Mouse (Mus musculus): ENCODE results near the gene Akap3. TPM values are rescaled to one million over a fixed set of nuclear protein-coding genes. Genes with fewer than 3 reads are reported as not detected.

Akap3 gene
- polyA plus RNA-seq (2016; fragmentation: Nextera tagmentation; extraction: Ambion mirVana) = 0.05 and 0.10 TPM in 2 replicates

- H3K27ac ChIP-seq = no peak within 1 kb of the TSS
- no peaks in the 10 kb centered on the region for H3K9me3 ChIP-seq
- H3K4me3 ChIP-seq = no peak within 1 kb of the TSS
- no peaks in the 10 kb centered on the region for H3K36me3 ChIP-seq (replicated peaks)
- H3K27me3 ChIP-seq (ENCODE audit: poor library complexity, severe bottlenecking) = no peaks in the 10 kb centered on the region; the same call in 1 of the 2 replicates
- DNase-seq (ENCODE audit: extremely low spot score, low spot score) = no peak
- H3K4me1 ChIP-seq = peaks cover 12% of the 10 kb centered on the region
Measured at GRCm38 (mm10) chr6:126852881-126853280, at the start of gene Akap3. TSS of gene Akap3 (plus strand) at chr6:126853098.

- DNase-seq (ENCODE audit: extremely low spot score, low spot score) = no peak
- no peak overlapping the region for H3K27ac ChIP-seq
- H3K9me3 ChIP-seq = no peaks in the 10 kb centered on the region
- WGBS = 88% methylated on average over 3 of the region's 3 CpGs
- no peaks in the 10 kb centered on the region for H3K27me3 ChIP-seq (ENCODE audit: poor library complexity, severe bottlenecking)
- no peaks in the 10 kb centered on the region for H3K4me1 ChIP-seq
- no peak overlapping the region for H3K4me3 ChIP-seq
- H3K36me3 ChIP-seq (replicated peaks) = no peaks in the 10 kb centered on the region
Measured at GRCm38 (mm10) chr6:126806783-126807182, 46.1 kb upstream of the Akap3 start.

GRCm38 (mm10) chr6:126808134-126808533 is 44.8 kb upstream of the Akap3 start:
- no peak overlapping the region for H3K4me3 ChIP-seq
- H3K9me3 ChIP-seq = no peaks in the 10 kb centered on the region
- no peaks in the 10 kb centered on the region for H3K36me3 ChIP-seq (replicated peaks)
- H3K27me3 ChIP-seq (ENCODE audit: poor library complexity, severe bottlenecking) = no peaks in the 10 kb centered on the region
- no peak overlapping the region for H3K27ac ChIP-seq
- no peak for DNase-seq (ENCODE audit: extremely low spot score, low spot score)
- WGBS = 84% methylated on average over 4 of the region's 4 CpGs
- H3K4me1 ChIP-seq = no peaks in the 10 kb centered on the region

- Histone ChIP-seq H3K27ac (no peak overlapping the region), H3K27me3 (ENCODE audit: poor library complexity, severe bottlenecking) (no peaks in the 10 kb centered on the region), H3K4me1 (no peaks in the 10 kb centered on the region), H3K36me3 (replicated peaks) (no peaks in the 10 kb centered on the region), H3K4me3 (no peak overlapping the region), H3K9me3 (no peaks in the 10 kb centered on the region)
- DNase-seq (ENCODE audit: extremely low spot score, low spot score) = no peak
- WGBS = 91% methylated on average over 8 of the region's 8 CpGs
Measured at GRCm38 (mm10) chr6:126808561-126808960, 44.3 kb upstream of the Akap3 start.

- Histone ChIP-seq H3K27me3 (ENCODE audit: poor library complexity, severe bottlenecking) (no peaks in the 10 kb centered on the region), H3K4me1 (no peaks in the 10 kb centered on the region), H3K9me3 (no peaks in the 10 kb centered on the region), H3K27ac (no peak overlapping the region), H3K4me3 (no peak overlapping the region), H3K36me3 (replicated peaks) (no peaks in the 10 kb centered on the region)
- DNase-seq (ENCODE audit: extremely low spot score, low spot score) = no peak
- 87% methylated on average over 4 of the region's 4 CpGs for WGBS
Measured at GRCm38 (mm10) chr6:126811481-126811880, 41.4 kb upstream of the Akap3 start.

- no peaks in the 10 kb centered on the region for H3K4me1 ChIP-seq
- H3K27me3 ChIP-seq (ENCODE audit: poor library complexity, severe bottlenecking) = no peaks in the 10 kb centered on the region
- no peak overlapping the region for H3K4me3 ChIP-seq
- WGBS = 72% methylated on average over 6 of the region's 6 CpGs
- peaks cover 21% of the 10 kb centered on the region for H3K36me3 ChIP-seq (replicated peaks)
- H3K9me3 ChIP-seq = no peaks in the 10 kb centered on the region
- no peak overlapping the region for H3K27ac ChIP-seq
- DNase-seq (ENCODE audit: extremely low spot score, low spot score) = no peak
Measured at GRCm38 (mm10) chr6:126815206-126815750, 37.6 kb upstream of the Akap3 start.

- H3K9me3 ChIP-seq = no peaks in the 10 kb centered on the region
Measured at GRCm38 (mm10) chr6:126816338-126816737, 36.6 kb upstream of the Akap3 start.

GRCm38 (mm10) chr6:126823087-126823486 is 29.8 kb upstream of the Akap3 start:
- Histone ChIP-seq H3K4me1 (no peaks in the 10 kb centered on the region), H3K36me3 (replicated peaks) (peaks cover 94% of the 10 kb centered on the region), H3K27me3 (ENCODE audit: poor library complexity, severe bottlenecking) (no peaks in the 10 kb centered on the region), H3K27ac (no peak overlapping the region), H3K4me3 (no peak overlapping the region), H3K9me3 (no peaks in the 10 kb centered on the region)
- 91% methylated on average over 3 of the region's 3 CpGs for WGBS
- DNase-seq (ENCODE audit: extremely low spot score, low spot score) = no peak

More at GRCm38 (mm10) chr6:126816338-126816737, 36.6 kb upstream of the Akap3 start:
- WGBS = 91% methylated on average over 8 of the region's 8 CpGs
- DNase-seq (ENCODE audit: extremely low spot score, low spot score) = no peak
- Histone ChIP-seq H3K27me3 (ENCODE audit: poor library complexity, severe bottlenecking) (no peaks in the 10 kb centered on the region), H3K27ac (no peak overlapping the region), H3K4me3 (no peak overlapping the region), H3K36me3 (replicated peaks) (peaks cover 32% of the 10 kb centered on the region), H3K4me1 (no peaks in the 10 kb centered on the region)

GRCm38 (mm10) chr6:126836628-126837027 is 16.3 kb upstream of the Akap3 start:
- no peak overlapping the region for H3K27ac ChIP-seq
- no peaks in the 10 kb centered on the region for H3K4me1 ChIP-seq
- DNase-seq (ENCODE audit: extremely low spot score, low spot score) = no peak
- peaks cover 98% of the 10 kb centered on the region for H3K36me3 ChIP-seq (replicated peaks)
- no peaks in the 10 kb centered on the region for H3K9me3 ChIP-seq
- no peaks in the 10 kb centered on the region for H3K27me3 ChIP-seq (ENCODE audit: poor library complexity, severe bottlenecking)
- WGBS = 83% methylated on average over 8 of the region's 8 CpGs
- no peak overlapping the region for H3K4me3 ChIP-seq

- peaks cover 9% of the 10 kb centered on the region for H3K36me3 ChIP-seq (replicated peaks)
- peak within 1 kb of the TSS; percentile 89 for H3K4me3 ChIP-seq
- H3K27ac ChIP-seq = peak within 1 kb of the TSS; percentile 88
- H3K9me3 ChIP-seq = no peaks in the 10 kb centered on the region
- H3K27me3 ChIP-seq (ENCODE audit: poor library complexity, severe bottlenecking) = no peaks in the 10 kb centered on the region; the same call in 1 of the 2 replicates
- WGBS = 7% methylated on average over 46 of the region's 46 CpGs
- H3K4me1 ChIP-seq = peaks cover 19% of the 10 kb centered on the region
- DNase-seq (ENCODE audit: extremely low spot score, low spot score) = peak; percentile 93
Measured at GRCm38 (mm10) chr6:126848712-126849704, 3.9 kb upstream of the Akap3 start, which contains the start of gene Ndufa9. TSS of gene Ndufa9 (minus strand) at chr6:126849136.

- Histone ChIP-seq H3K4me1 (no peaks in the 10 kb centered on the region), H3K36me3 (replicated peaks) (no peaks in the 10 kb centered on the region), H3K4me3 (no peak overlapping the region), H3K9me3 (no peaks in the 10 kb centered on the region), H3K27ac (no peak overlapping the region), H3K27me3 (ENCODE audit: poor library complexity, severe bottlenecking) (no peaks in the 10 kb centered on the region)
- 88% methylated on average over 8 of the region's 8 CpGs for WGBS
- no peak for DNase-seq (ENCODE audit: extremely low spot score, low spot score)
Measured at GRCm38 (mm10) chr6:126877118-126877517, 24.2 kb downstream of the Akap3 start.

GRCm38 (mm10) chr6:126907378-126907777 is 54.5 kb downstream of the Akap3 start:
- DNase-seq (ENCODE audit: extremely low spot score, low spot score) = no peak
- H3K4me1 ChIP-seq = no peaks in the 10 kb centered on the region
- H3K27me3 ChIP-seq (ENCODE audit: poor library complexity, severe bottlenecking) = no peaks in the 10 kb centered on the region
- no peak overlapping the region for H3K4me3 ChIP-seq
- H3K27ac ChIP-seq = no peak overlapping the region
- whole genome bisulfite sequencing = 86% methylated on average over 4 of the region's 5 CpGs
- no peaks in the 10 kb centered on the region for H3K36me3 ChIP-seq (replicated peaks)
- no peaks in the 10 kb centered on the region for H3K9me3 ChIP-seq

GRCm38 (mm10) chr6:126907876-126908275 is 55.0 kb downstream of the Akap3 start:
- WGBS = 72% methylated on average over 3 of the region's 3 CpGs
- H3K9me3 ChIP-seq = no peaks in the 10 kb centered on the region
- no peak overlapping the region for H3K27ac ChIP-seq
- no peak overlapping the region for H3K4me3 ChIP-seq
- no peaks in the 10 kb centered on the region for H3K36me3 ChIP-seq (replicated peaks)
- DNase-seq (ENCODE audit: extremely low spot score, low spot score) = no peak
- H3K27me3 ChIP-seq (ENCODE audit: poor library complexity, severe bottlenecking) = no peaks in the 10 kb centered on the region
- H3K4me1 ChIP-seq = no peaks in the 10 kb centered on the region

All from forebrain, embryonic 10.5 days (tissue).